Mouse (Mus musculus): ENCODE results near the gene Dnah11. TPM values are rescaled to one million over a fixed set of nuclear protein-coding genes. Genes with fewer than 3 reads are reported as not detected.
A peak's percentile ranks its signal among the peaks of the same experiment; 100 is the strongest.

The Dnah11 gene
- 0.19 and 0.46 TPM in 2 replicates for polyA plus RNA-seq (2015; fragmentation: Nextera tagmentation; extraction: Ambion mirVana)

GRCm38 (mm10) chr12:118198386-118199093, at the start of gene Dnah11:
Gene Dnah11, minus strand, starts transcription at chr12:118199043.
- Histone ChIP-seq H3K4me1 (ENCODE audit: control insufficient read depth, insufficient read depth, low read length) (0 out of 2 replicates have a peak, but pooled peaks cover 2% of the 10 kb centered on the region), H3K9me3 (replicated peaks; ENCODE audit: control insufficient read depth, low read length, poor library complexity, severe bottlenecking) (no peaks in the 10 kb centered on the region), H3K4me2 (ENCODE audit: low read length) (peak within 1 kb of the TSS; percentile 74), H3K27ac (ENCODE audit: low read length) (no peak within 1 kb of the TSS), H3K9ac (ENCODE audit: low read depth, low read length) (peak within 1 kb of the TSS; percentile 54), H3K27me3 (ENCODE audit: control insufficient read depth, insufficient read depth, low read depth, low read length) (peaks cover 23% of the 10 kb centered on the region), H3K4me3 (ENCODE audit: low read depth, low read length) (peak within 1 kb of the TSS; percentile 41), H3K36me3 (ENCODE audit: control insufficient read depth, insufficient read depth, low read length) (no peaks in the 10 kb centered on the region)
- WGBS = under 1% methylated on average over 47 of the region's 47 CpGs
- ATAC-seq = peak; percentile 98

- no peak for ATAC-seq
- H3K4me1 ChIP-seq (ENCODE audit: control insufficient read depth, insufficient read depth, low read length) = no peaks in the 10 kb centered on the region
- H3K36me3 ChIP-seq (ENCODE audit: control insufficient read depth, insufficient read depth, low read length) = no peaks in the 10 kb centered on the region
- no peak overlapping the region for H3K4me2 ChIP-seq (ENCODE audit: low read length)
- H3K4me3 ChIP-seq (ENCODE audit: low read depth, low read length) = no peak overlapping the region
- WGBS = 66% methylated on average over 3 of the region's 3 CpGs
- H3K27ac ChIP-seq (ENCODE audit: low read length) = no peak overlapping the region
- H3K9me3 ChIP-seq (replicated peaks; ENCODE audit: control insufficient read depth, low read length, poor library complexity, severe bottlenecking) = no peaks in the 10 kb centered on the region
- no peaks in the 10 kb centered on the region for H3K27me3 ChIP-seq (ENCODE audit: control insufficient read depth, insufficient read depth, low read depth, low read length)
- H3K9ac ChIP-seq (ENCODE audit: low read depth, low read length) = no peak overlapping the region
Measured at GRCm38 (mm10) chr12:118221182-118221581, 22.3 kb upstream of the Dnah11 start.

- ATAC-seq = no peak
- no peaks in the 10 kb centered on the region for H3K9me3 ChIP-seq (replicated peaks; ENCODE audit: control insufficient read depth, low read length, poor library complexity, severe bottlenecking)
- no peak overlapping the region for H3K9ac ChIP-seq (ENCODE audit: low read depth, low read length)
- no peak overlapping the region for H3K4me3 ChIP-seq (ENCODE audit: low read depth, low read length)
- H3K27me3 ChIP-seq (ENCODE audit: control insufficient read depth, insufficient read depth, low read depth, low read length) = no peaks in the 10 kb centered on the region
- H3K4me1 ChIP-seq (ENCODE audit: control insufficient read depth, insufficient read depth, low read length) = no peaks in the 10 kb centered on the region
- H3K36me3 ChIP-seq (ENCODE audit: control insufficient read depth, insufficient read depth, low read length) = no peaks in the 10 kb centered on the region
- no peak overlapping the region for H3K4me2 ChIP-seq (ENCODE audit: low read length)
- H3K27ac ChIP-seq (ENCODE audit: low read length) = no peak overlapping the region
Measured at GRCm38 (mm10) chr12:118220062-118220461, 21.2 kb upstream of the Dnah11 start.

GRCm38 (mm10) chr12:118212163-118212562, 13.3 kb upstream of the Dnah11 start:
- H3K36me3 ChIP-seq (ENCODE audit: control insufficient read depth, insufficient read depth, low read length) = no peaks in the 10 kb centered on the region
- H3K27me3 ChIP-seq (ENCODE audit: control insufficient read depth, insufficient read depth, low read depth, low read length) = no peaks in the 10 kb centered on the region
- 98% methylated on average over 2 of the region's 2 CpGs for WGBS
- H3K9me3 ChIP-seq (replicated peaks; ENCODE audit: control insufficient read depth, low read length, poor library complexity, severe bottlenecking) = no peaks in the 10 kb centered on the region
- H3K4me1 ChIP-seq (ENCODE audit: control insufficient read depth, insufficient read depth, low read length) = no peaks in the 10 kb centered on the region
- ATAC-seq = no peak
- no peak overlapping the region for H3K9ac ChIP-seq (ENCODE audit: low read depth, low read length)
- no peak overlapping the region for H3K4me2 ChIP-seq (ENCODE audit: low read length)
- H3K4me3 ChIP-seq (ENCODE audit: low read depth, low read length) = no peak overlapping the region
- no peak overlapping the region for H3K27ac ChIP-seq (ENCODE audit: low read length)

GRCm38 (mm10) chr12:118196583-118196982, 2.3 kb downstream of the Dnah11 start:
- no peak for ATAC-seq
- H3K4me2 ChIP-seq (ENCODE audit: low read length) = no peak overlapping the region
- H3K4me1 ChIP-seq (ENCODE audit: control insufficient read depth, insufficient read depth, low read length) = 0 out of 2 replicates have a peak, but pooled peaks cover 2% of the 10 kb centered on the region
- H3K9me3 ChIP-seq (replicated peaks; ENCODE audit: control insufficient read depth, low read length, poor library complexity, severe bottlenecking) = no peaks in the 10 kb centered on the region
- peaks cover 26% of the 10 kb centered on the region for H3K27me3 ChIP-seq (ENCODE audit: control insufficient read depth, insufficient read depth, low read depth, low read length)
- H3K4me3 ChIP-seq (ENCODE audit: low read depth, low read length) = no peak overlapping the region
- no peak overlapping the region for H3K27ac ChIP-seq (ENCODE audit: low read length)
- no peak overlapping the region for H3K9ac ChIP-seq (ENCODE audit: low read depth, low read length)
- 61% methylated on average over 2 of the region's 2 CpGs for whole genome bisulfite sequencing
- H3K36me3 ChIP-seq (ENCODE audit: control insufficient read depth, insufficient read depth, low read length) = no peaks in the 10 kb centered on the region

GRCm38 (mm10) chr12:118189535-118189934, 9.3 kb downstream of the Dnah11 start:
- WGBS = 67% methylated on average over 3 of the region's 3 CpGs
- Histone ChIP-seq H3K4me1 (ENCODE audit: control insufficient read depth, insufficient read depth, low read length) (no peaks in the 10 kb centered on the region), H3K27ac (ENCODE audit: low read length) (no peak overlapping the region), H3K4me2 (ENCODE audit: low read length) (no peak overlapping the region), H3K9ac (ENCODE audit: low read depth, low read length) (no peak overlapping the region), H3K36me3 (ENCODE audit: control insufficient read depth, insufficient read depth, low read length) (no peaks in the 10 kb centered on the region), H3K27me3 (ENCODE audit: control insufficient read depth, insufficient read depth, low read depth, low read length) (peaks cover 3% of the 10 kb centered on the region), H3K4me3 (ENCODE audit: low read depth, low read length) (no peak overlapping the region), H3K9me3 (replicated peaks; ENCODE audit: control insufficient read depth, low read length, poor library complexity, severe bottlenecking) (no peaks in the 10 kb centered on the region)
- no peak for ATAC-seq

- Histone ChIP-seq H3K36me3 (ENCODE audit: control insufficient read depth, insufficient read depth, low read length) (no peaks in the 10 kb centered on the region), H3K4me1 (ENCODE audit: control insufficient read depth, insufficient read depth, low read length) (no peaks in the 10 kb centered on the region), H3K27ac (ENCODE audit: low read length) (no peak overlapping the region), H3K4me2 (ENCODE audit: low read length) (no peak overlapping the region), H3K27me3 (ENCODE audit: control insufficient read depth, insufficient read depth, low read depth, low read length) (no peaks in the 10 kb centered on the region; the same call in 1 of the 2 replicates), H3K9me3 (replicated peaks; ENCODE audit: control insufficient read depth, low read length, poor library complexity, severe bottlenecking) (no peaks in the 10 kb centered on the region), H3K9ac (ENCODE audit: low read depth, low read length) (no peak overlapping the region), H3K4me3 (ENCODE audit: low read depth, low read length) (no peak overlapping the region)
- ATAC-seq = no peak
- 41% methylated on average over 2 of the region's 2 CpGs for WGBS
Measured at GRCm38 (mm10) chr12:118187663-118188062, 11.2 kb downstream of the Dnah11 start.

GRCm38 (mm10) chr12:118186881-118187489, 11.9 kb downstream of the Dnah11 start:
- H3K4me3 ChIP-seq (ENCODE audit: low read depth, low read length) = no peak overlapping the region
- WGBS = 12% methylated on average over 4 of the region's 4 CpGs
- no peak for ATAC-seq
- no peaks in the 10 kb centered on the region for H3K36me3 ChIP-seq (ENCODE audit: control insufficient read depth, insufficient read depth, low read length)
- no peaks in the 10 kb centered on the region; the same call in 1 of the 2 replicates for H3K27me3 ChIP-seq (ENCODE audit: control insufficient read depth, insufficient read depth, low read depth, low read length)
- no peak overlapping the region for H3K4me2 ChIP-seq (ENCODE audit: low read length)
- no peaks in the 10 kb centered on the region for H3K4me1 ChIP-seq (ENCODE audit: control insufficient read depth, insufficient read depth, low read length)
- no peak overlapping the region for H3K27ac ChIP-seq (ENCODE audit: low read length)
- H3K9ac ChIP-seq (ENCODE audit: low read depth, low read length) = no peak overlapping the region
- no peaks in the 10 kb centered on the region for H3K9me3 ChIP-seq (replicated peaks; ENCODE audit: control insufficient read depth, low read length, poor library complexity, severe bottlenecking)

GRCm38 (mm10) chr12:118186120-118186880, 12.5 kb downstream of the Dnah11 start:
- Histone ChIP-seq H3K27ac (ENCODE audit: low read length) (no peak overlapping the region), H3K4me3 (ENCODE audit: low read depth, low read length) (no peak overlapping the region), H3K4me2 (ENCODE audit: low read length) (no peak overlapping the region), H3K9me3 (replicated peaks; ENCODE audit: control insufficient read depth, low read length, poor library complexity, severe bottlenecking) (no peaks in the 10 kb centered on the region), H3K36me3 (ENCODE audit: control insufficient read depth, insufficient read depth, low read length) (no peaks in the 10 kb centered on the region), H3K4me1 (ENCODE audit: control insufficient read depth, insufficient read depth, low read length) (no peaks in the 10 kb centered on the region), H3K9ac (ENCODE audit: low read depth, low read length) (no peak overlapping the region), H3K27me3 (ENCODE audit: control insufficient read depth, insufficient read depth, low read depth, low read length) (no peaks in the 10 kb centered on the region; the same call in 1 of the 2 replicates)
- WGBS = 35% methylated on average over 4 of the region's 4 CpGs
- ATAC-seq = no peak

All from midbrain, embryonic 16.5 days (tissue).